Mouse (Mus musculus) spleen, postnatal 0 days (tissue): ENCODE data around the gene Vmn1r230. TPM values are rescaled to one million over a fixed set of nuclear protein-coding genes. Genes with fewer than 3 reads are reported as not detected.

ENCODE experiments used
- polyA plus RNA-seq: library from polyadenylated mRNA; unstranded; fragments of >200 nt; fragmentation: Nextera tagmentation; extraction: Ambion mirVana; gene quantifications from 2 replicates; pipeline ENCODE4 v1.2.1, GENCODE M21; 2015

The Vmn1r230 gene
- polyA plus RNA-seq, result not detected in 2 replicates

GRCm38 (mm10) chr17:20840144-20840543 is at the start of gene Vmn1r230:
Vmn1r230 (plus strand) TSS chr17:20840444.

GRCm38 (mm10) chr17:20811255-20811654 is 29.0 kb upstream of the Vmn1r230 start, which contains the start of gene Vmn1r229:
Vmn1r229 (plus strand) TSS chr17:20811555.

Other genes with a start within 250 kb of the Vmn1r230 start
- gene Vmn2r110, start 244.0 kb upstream of the Vmn1r230 start, polyA plus RNA-seq, result 0.01 and 0.02 TPM in 2 replicates
- not detected in 2 replicates for gene Fpr-rs3, start 215.6 kb upstream of the Vmn1r230 start, polyA plus RNA-seq
- gene Vmn1r226, start 157.6 kb upstream of the Vmn1r230 start, polyA plus RNA-seq, result not detected in 2 replicates
- gene Vmn1r227, start 110.6 kb upstream of the Vmn1r230 start, polyA plus RNA-seq, result not detected in 2 replicates
- not detected in 2 replicates for gene Vmn1r228, start 54.3 kb upstream of the Vmn1r230 start, polyA plus RNA-seq
- not detected in 2 replicates for gene Vmn1r229, start 28.9 kb upstream of the Vmn1r230 start, polyA plus RNA-seq
- not detected in 2 replicates for gene Vmn1r231, start 64.6 kb downstream of the Vmn1r230 start, polyA plus RNA-seq
- not detected in 2 replicates for gene Vmn1r232, start 79.3 kb downstream of the Vmn1r230 start, polyA plus RNA-seq
- 116 and 142 TPM in 2 replicates for gene Ppp2r1a, start 104.9 kb downstream of the Vmn1r230 start, polyA plus RNA-seq
- gene Vmn1r233, start 156.0 kb downstream of the Vmn1r230 start, polyA plus RNA-seq, result not detected in 2 replicates
- 8.2 and 9.2 TPM in 2 replicates for gene Zfp160, start 168.5 kb downstream of the Vmn1r230 start, polyA plus RNA-seq